Mouse (Mus musculus) hindbrain, embryonic 12.5 days (tissue): ENCODE results near the gene Gm17332. TPM values are rescaled to one million over a fixed set of nuclear protein-coding genes. Genes with fewer than 3 reads are reported as not detected.
A peak's percentile ranks its signal among the peaks of the same experiment; 100 is the strongest.
"Not testable (repeated sequence)": the region's sequence is repeated elsewhere in the genome, so short reads cannot be mapped to it uniquely, and the experiment has no call there.

ENCODE experiments used
- ATAC-seq: fragments of 200-750 bp; cut with Nextera tagmentation; 2 replicates; pipeline ENCODE4 v1.8.0; 2017; ENCODE audit warnings: moderate TSS enrichment; ENCODE audit not compliant: low FRiP score
- H3K27ac ChIP-seq: fragments of 300-500 bp; sonication (generic); 2 replicates; pipeline ENCODE4 v1.5.1; 2016; ENCODE audit warnings: mild to moderate bottlenecking
- H3K27me3 ChIP-seq: fragments of 300-500 bp; sonication (generic); 2 replicates; pipeline ENCODE4 v1.6.1; 2016; ENCODE audit warnings: mild to moderate bottlenecking
- H3K36me3 ChIP-seq: fragments of 300-500 bp; sonication (generic); 2 replicates; pipeline ENCODE4 v1.6.1; 2016; ENCODE audit warnings: mild to moderate bottlenecking
- H3K4me1 ChIP-seq: fragments of 300-500 bp; sonication (generic); 2 replicates; pipeline ENCODE4 v1.6.1; 2016
- H3K4me2 ChIP-seq: fragments of 300-500 bp; sonication (generic); replicated peaks from 2 replicates; pipeline ENCODE4 v1.6.1; 2016; ENCODE audit warnings: mild to moderate bottlenecking
- H3K4me3 ChIP-seq: fragments of 300-500 bp; sonication (generic); 2 replicates; pipeline ENCODE4 v1.5.1; 2016; ENCODE audit warnings: mild to moderate bottlenecking
- H3K9ac ChIP-seq: fragments of 300-500 bp; sonication (generic); 2 replicates; pipeline ENCODE4 v1.6.1; 2016; ENCODE audit warnings: mild to moderate bottlenecking, moderate library complexity
- H3K9me3 ChIP-seq: fragments of 300-500 bp; sonication (generic); replicated peaks from 2 replicates; pipeline ENCODE4 v1.6.1; 2016; ENCODE audit warnings: mild to moderate bottlenecking
- WGBS: fragments of 180-500 bp; shearing (Covaris S2); methylation state at CpG from one replicate; pipeline ENCODE4 v1.1.7; 2016; 5-methylcytosine and 5-hydroxymethylcytosine counted together
- polyA plus RNA-seq: library from polyadenylated mRNA; unstranded; fragments of >200 nt; fragmentation: Nextera tagmentation; extraction: Ambion mirVana; gene quantifications from 2 replicates; pipeline ENCODE4 v1.2.1, GENCODE M21; 2016

Gene Gm17332
- not detected in 2 replicates for polyA plus RNA-seq

DNA sequence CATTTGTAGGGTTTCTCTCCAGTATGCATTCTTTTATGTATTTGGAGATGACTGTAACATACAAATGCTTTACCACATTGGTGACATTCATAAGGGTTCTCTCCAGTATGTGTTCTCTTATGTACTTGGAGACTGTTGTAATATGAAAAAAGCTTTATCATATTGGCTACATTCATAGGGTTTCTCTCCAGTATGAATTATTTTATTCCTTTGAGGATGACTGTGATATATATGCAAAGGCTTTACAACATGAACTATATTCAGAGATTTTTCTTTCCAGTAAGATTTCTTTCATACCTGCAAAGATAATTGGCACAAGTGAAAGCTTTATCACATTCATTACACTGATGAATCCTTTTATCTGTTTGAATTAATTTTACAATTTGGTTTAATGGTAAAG, at the start of gene Gm17332:
TSS of gene Gm17332 (minus strand) at position 101 of the 400 bp plus-strand sequence.
- ATAC-seq = no peak
- no peak within 1 kb of the TSS for H3K4me3 ChIP-seq
- H3K9ac ChIP-seq = no peak within 1 kb of the TSS
- no peaks in the 10 kb centered on the region for H3K4me1 ChIP-seq
- no peaks in the 10 kb centered on the region for H3K36me3 ChIP-seq
- H3K4me2 ChIP-seq = no peak within 1 kb of the TSS
- peaks cover 5% of the 10 kb centered on the region; the same call in 1 of the 2 replicates for H3K9me3 ChIP-seq
- no peak within 1 kb of the TSS for H3K27ac ChIP-seq
- no peaks in the 10 kb centered on the region for H3K27me3 ChIP-seq

DNA sequence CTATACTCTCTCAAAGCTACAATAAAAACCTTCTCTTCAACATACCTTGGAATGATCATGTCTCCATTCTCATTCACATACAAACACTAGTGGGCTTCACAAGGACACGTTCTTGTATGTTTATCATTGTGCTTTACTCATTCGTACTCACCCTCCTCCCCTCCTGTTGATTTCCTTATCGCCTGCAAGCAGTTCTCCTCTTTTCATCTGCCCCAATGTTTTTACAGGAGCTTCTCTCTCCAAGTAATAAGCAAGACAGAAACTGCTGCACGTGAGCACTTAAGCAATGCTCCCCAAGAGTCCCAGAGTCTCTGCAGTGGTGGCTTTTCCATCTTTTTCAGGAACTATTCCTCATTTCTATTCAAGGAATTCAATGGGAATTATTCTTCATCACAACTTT, 47.7 kb upstream of the Gm17332 start:
- no peaks in the 10 kb centered on the region for H3K27me3 ChIP-seq
- H3K4me3 ChIP-seq = no peak overlapping the region
- H3K27ac ChIP-seq = no peak overlapping the region
- no peak overlapping the region for H3K9ac ChIP-seq
- no peaks in the 10 kb centered on the region for H3K36me3 ChIP-seq
- 71% methylated on average over 4 of the region's 4 CpGs for WGBS
- ATAC-seq = no peak
- H3K4me1 ChIP-seq = no peaks in the 10 kb centered on the region
- no peaks in the 10 kb centered on the region for H3K9me3 ChIP-seq
- no peak overlapping the region for H3K4me2 ChIP-seq

DNA sequence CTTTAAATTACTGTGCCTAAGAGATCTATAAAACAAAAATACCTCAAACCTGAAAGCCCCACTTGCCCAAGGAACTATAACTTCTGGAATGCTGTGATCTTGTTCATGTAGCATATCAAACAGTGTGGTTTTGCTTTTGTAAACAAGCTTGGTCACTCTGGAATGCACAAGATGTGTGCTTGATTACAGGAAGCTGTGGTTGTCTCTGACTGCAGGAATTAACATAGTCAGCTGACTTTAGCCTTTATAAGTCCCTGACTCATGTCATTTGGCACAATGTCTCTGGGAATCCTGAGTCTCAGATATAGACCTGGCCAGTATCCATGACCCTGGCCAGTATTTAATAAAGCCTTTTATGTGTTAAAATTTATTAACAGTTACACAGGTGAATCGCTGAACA, 43.1 kb upstream of the Gm17332 start:
- Histone ChIP-seq H3K9me3 (no peaks in the 10 kb centered on the region), H3K4me1 (no peaks in the 10 kb centered on the region), H3K36me3 (no peaks in the 10 kb centered on the region), H3K4me2 (no peak overlapping the region), H3K27me3 (no peaks in the 10 kb centered on the region), H3K27ac (no peak overlapping the region), H3K4me3 (no peak overlapping the region), H3K9ac (no peak overlapping the region)
- no peak for ATAC-seq
- 94% methylated on average over 1 of the region's 1 CpGs for WGBS

DNA sequence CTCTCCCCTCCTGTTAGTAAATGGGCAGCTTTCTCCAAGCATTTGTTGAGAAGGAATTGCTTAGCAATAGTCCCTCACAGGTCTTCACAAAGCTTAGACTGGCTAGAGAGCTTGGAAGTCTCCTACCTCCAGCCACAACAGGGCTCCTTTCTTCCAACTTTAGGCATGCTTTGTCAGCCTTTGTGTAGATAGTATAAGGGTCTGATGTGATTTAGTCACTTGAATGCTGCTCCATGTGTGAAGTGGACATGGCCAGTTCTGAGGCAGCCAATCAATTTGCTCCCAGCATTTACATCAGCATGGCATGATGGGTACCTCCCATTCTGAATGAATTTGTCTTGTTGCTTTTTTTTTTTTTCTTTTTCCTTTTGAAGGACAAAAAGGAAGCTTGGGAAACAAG, 35.7 kb upstream of the Gm17332 start:
- H3K9me3 ChIP-seq = no peaks in the 10 kb centered on the region
- no peak overlapping the region for H3K9ac ChIP-seq
- H3K4me1 ChIP-seq = no peaks in the 10 kb centered on the region
- H3K4me3 ChIP-seq = no peak overlapping the region
- no peak overlapping the region for H3K4me2 ChIP-seq
- ATAC-seq = peak; percentile 60
- no peak overlapping the region for H3K27ac ChIP-seq
- H3K27me3 ChIP-seq = no peaks in the 10 kb centered on the region
- no peaks in the 10 kb centered on the region for H3K36me3 ChIP-seq

DNA sequence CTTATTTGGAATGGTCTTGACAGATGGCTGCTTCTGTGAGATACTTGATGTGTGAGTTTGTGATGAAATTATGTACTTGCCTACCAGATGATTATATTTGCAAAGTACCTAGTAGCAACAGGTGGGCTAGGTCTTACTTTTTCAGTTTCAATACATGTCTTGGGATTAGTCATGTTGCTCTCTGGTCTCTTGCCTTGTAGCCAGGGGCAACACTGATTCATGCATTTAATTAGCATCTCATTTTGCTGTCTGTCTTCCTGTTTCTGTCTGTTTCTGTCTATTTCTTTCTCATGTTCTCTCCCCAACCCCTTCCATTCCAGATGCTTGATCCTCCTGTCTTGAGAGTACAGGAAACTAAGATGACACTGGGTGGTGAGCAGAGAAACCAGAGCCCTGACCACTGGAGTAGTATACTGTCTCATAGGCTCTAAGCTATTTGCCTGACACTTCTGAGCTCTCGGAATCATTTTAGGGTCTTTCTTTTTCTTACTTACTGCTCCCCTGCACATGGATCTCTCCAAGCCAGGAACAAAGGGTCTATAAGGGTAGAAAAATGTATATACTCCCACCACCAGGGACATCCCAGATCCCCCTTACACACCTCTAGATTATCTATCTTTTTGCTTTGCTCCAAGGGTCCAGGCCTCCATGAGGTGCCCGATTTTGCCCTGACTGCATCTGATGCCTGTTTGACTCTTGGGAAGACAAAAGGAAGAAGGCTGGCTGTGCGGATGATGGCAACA, 13.5 kb upstream of the Gm17332 start:
- ATAC-seq = 0 out of 2 replicates have a peak, but pooled peaks have one; percentile 40
- no peak overlapping the region for H3K4me2 ChIP-seq
- H3K27ac ChIP-seq = no peak overlapping the region
- H3K4me3 ChIP-seq = no peak overlapping the region
- WGBS = 77% methylated on average over 3 of the region's 3 CpGs
- H3K9ac ChIP-seq = no peak overlapping the region
- H3K9me3 ChIP-seq = no peaks in the 10 kb centered on the region
- 0 out of 2 replicates have a peak, but pooled peaks cover 3% of the 10 kb centered on the region for H3K4me1 ChIP-seq
- H3K36me3 ChIP-seq = no peaks in the 10 kb centered on the region
- H3K27me3 ChIP-seq = no peaks in the 10 kb centered on the region

DNA sequence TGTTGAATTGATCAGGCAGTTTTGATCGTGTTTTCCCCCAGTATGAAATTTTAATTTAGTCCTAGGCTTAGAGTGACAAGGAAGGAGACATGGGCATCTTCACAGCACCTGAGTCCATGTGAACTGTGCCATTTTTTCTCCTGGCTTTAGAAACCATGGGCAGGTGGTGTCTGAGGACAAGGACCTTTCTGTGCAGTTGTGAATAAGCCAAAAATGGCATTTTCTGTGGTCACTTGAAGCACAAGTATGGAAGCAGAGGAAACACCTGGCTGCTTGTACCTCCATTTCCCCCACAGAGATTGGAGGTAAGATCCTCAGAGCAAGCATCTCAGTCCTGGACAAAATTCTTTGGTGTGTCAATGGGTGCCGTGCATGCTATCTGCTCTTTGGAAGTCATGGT, 12.5 kb upstream of the Gm17332 start:
- Histone ChIP-seq H3K4me1 (0 out of 2 replicates have a peak, but pooled peaks cover 3% of the 10 kb centered on the region), H3K4me3 (no peak overlapping the region), H3K27me3 (no peaks in the 10 kb centered on the region), H3K4me2 (no peak overlapping the region), H3K36me3 (no peaks in the 10 kb centered on the region), H3K9ac (no peak overlapping the region), H3K9me3 (no peaks in the 10 kb centered on the region), H3K27ac (no peak overlapping the region)
- ATAC-seq = no peak
- WGBS = 83% methylated on average over 2 of the region's 2 CpGs

DNA sequence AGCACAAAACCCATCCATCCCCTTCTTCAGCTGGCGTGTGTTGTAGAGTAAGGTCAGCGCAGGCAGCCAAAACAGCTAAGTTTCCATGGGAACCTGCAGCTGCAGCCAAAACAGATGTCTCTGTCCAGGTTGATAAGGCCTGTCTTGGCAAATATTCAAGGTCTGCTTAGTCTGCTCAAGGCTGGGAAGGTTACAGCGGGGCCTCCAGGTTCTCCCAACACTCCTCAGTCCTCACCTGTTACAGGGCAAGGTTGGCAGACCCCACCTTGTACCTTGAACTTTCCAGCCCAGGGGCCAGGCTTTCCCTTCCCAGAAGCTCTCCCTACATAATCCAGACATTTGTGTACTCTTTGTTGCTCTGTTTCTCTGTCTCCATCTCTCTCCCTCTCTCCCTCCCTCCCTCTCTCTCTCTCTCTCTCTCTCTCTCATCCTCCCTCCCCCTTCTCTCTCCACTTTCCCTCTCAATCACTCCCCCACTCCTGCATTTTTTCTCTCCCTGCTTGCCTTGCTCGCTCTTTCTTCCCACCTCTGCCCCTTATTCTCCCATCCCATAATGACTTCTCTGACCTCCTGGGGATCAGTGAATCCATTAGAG, 12.1 kb downstream of the Gm17332 start:
- H3K4me1 ChIP-seq = peaks cover 6% of the 10 kb centered on the region
- no peaks in the 10 kb centered on the region for H3K36me3 ChIP-seq
- H3K9me3 ChIP-seq = no peaks in the 10 kb centered on the region
- H3K27ac ChIP-seq = no peak overlapping the region
- no peak overlapping the region for H3K9ac ChIP-seq
- peak overlapping the region; percentile 66 for H3K4me2 ChIP-seq
- 0 out of 2 replicates have a peak, but pooled peaks have one; percentile 17 for ATAC-seq
- 20% methylated on average over 4 of the region's 4 CpGs for WGBS
- H3K27me3 ChIP-seq = no peaks in the 10 kb centered on the region
- H3K4me3 ChIP-seq = peak overlapping the region; percentile 49; the same call in 1 of the 2 replicates

DNA sequence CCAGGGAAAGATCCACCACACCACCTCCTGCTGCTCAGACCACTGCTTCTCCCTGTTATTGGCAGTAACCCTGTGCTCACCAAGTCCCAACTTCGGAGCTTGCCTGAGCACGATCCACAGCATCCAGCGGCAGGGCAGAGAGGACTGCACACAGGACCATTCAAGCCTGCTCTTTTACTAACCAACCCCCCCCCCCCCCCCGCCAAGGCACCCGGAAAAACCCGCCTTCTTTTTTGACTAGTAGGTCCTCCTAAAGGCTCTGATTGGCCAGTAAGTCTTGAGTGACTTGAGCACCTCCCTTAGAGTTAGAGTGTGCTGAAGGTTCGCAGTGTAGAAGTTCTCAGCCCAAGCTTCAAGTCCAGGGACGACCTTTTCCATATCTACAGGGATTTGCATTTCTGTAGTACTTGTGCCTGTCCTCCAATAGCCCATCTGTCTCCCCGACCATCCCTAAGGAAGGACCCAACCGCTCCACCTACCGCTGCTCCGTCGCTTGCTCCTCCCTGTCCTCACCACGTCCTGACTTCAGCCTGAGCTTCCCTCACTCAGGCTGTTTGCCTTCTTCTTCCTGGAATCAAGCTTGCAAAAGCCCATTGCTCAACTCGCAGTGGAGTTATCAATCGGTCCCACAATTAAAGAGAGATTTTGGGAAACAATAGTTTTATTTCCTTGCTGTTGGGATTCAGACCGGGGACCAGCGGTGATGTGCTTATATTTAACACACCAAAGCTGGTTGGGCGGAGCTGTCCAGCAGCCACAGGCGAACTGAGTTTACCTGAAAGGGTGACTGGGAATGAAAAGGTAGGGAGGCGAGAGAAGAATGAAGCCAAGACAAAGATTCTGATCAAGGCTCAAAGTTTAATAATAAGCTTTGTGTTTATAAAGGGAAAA, 12.9 kb downstream of the Gm17332 start:
- Histone ChIP-seq H3K27ac (no peak overlapping the region), H3K4me2 (peak overlapping the region; percentile 66), H3K36me3 (no peaks in the 10 kb centered on the region), H3K27me3 (no peaks in the 10 kb centered on the region), H3K9ac (0 out of 2 replicates have a peak overlapping the region, but pooled peaks have one; percentile 2), H3K9me3 (no peaks in the 10 kb centered on the region), H3K4me1 (peaks cover 6% of the 10 kb centered on the region), H3K4me3 (peak overlapping the region; percentile 49)
- 2% methylated on average over 21 of the region's 21 CpGs for WGBS
- ATAC-seq = peak; percentile 93

DNA sequence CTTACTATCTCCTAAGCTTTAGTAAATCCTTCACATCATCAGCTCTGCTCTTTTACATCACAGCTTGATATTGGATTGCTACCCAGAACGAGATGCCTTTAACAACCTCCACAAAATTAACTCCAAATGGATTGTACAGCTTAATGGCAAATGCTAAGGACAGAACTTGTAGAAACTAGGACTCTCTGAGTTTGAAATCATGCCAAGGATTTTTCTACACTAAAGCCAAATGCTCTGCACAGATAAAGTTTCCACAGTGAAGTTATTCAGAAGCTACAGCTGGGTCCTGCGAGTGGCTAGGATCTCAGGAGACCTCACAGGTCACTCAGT, 13.5 kb downstream of the Gm17332 start:
- no peak for ATAC-seq
- peak overlapping the region; percentile 49 for H3K4me3 ChIP-seq
- 52% methylated on average over 2 of the region's 2 CpGs for WGBS
- no peak overlapping the region for H3K27ac ChIP-seq
- H3K4me1 ChIP-seq = peaks cover 6% of the 10 kb centered on the region
- H3K9ac ChIP-seq = no peak overlapping the region
- H3K9me3 ChIP-seq = no peaks in the 10 kb centered on the region
- H3K4me2 ChIP-seq = peak overlapping the region; percentile 66
- no peaks in the 10 kb centered on the region for H3K27me3 ChIP-seq
- H3K36me3 ChIP-seq = no peaks in the 10 kb centered on the region

DNA sequence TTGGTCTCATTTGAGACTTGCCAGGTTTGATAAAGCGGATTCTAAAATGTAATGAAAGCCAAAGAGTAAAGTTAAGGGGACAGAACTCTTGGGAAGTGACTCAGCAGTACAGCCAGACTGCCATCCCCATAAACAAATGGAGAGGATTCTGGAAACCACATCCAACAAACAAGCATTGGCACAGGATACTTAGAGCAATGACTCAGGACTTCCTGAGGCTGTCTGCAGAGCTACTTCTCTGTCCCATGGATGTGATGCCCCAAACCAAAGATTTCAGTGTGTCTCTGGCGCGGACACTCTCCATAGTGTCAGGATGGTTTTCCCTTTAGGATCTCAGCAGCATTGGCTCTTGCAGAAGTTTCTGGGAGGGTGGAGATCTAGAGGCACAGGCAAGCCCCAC, 25.2 kb downstream of the Gm17332 start:
- H3K9me3 ChIP-seq = no peaks in the 10 kb centered on the region
- ATAC-seq = no peak
- H3K4me1 ChIP-seq = no peaks in the 10 kb centered on the region
- no peak overlapping the region for H3K4me2 ChIP-seq
- 93% methylated on average over 3 of the region's 3 CpGs for WGBS
- no peaks in the 10 kb centered on the region for H3K36me3 ChIP-seq
- no peak overlapping the region for H3K9ac ChIP-seq
- no peak overlapping the region for H3K4me3 ChIP-seq
- no peaks in the 10 kb centered on the region for H3K27me3 ChIP-seq
- no peak overlapping the region for H3K27ac ChIP-seq

DNA sequence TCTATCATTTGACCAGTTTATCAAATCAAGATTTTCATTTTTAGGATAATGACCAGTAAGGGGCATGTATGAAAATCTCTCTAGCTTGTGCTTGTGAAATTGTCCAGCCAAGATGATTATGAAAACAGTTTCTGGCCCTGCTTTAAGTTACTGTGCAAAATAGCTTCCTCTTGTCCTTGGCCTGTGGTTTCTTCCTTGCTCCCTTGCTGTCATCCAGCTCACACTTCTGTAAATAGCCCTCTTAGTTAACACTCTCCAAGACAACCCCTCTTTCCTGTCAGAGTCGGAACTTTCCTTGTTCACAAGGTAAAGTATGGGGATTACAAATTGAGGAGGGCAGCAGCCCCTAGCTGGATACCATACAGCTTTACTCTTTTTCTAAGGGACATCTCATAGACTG, 43.9 kb downstream of the Gm17332 start:
- not testable (repeated sequence) for ATAC-seq, H3K27ac ChIP-seq, H3K36me3 ChIP-seq, H3K9me3 ChIP-seq, H3K4me1 ChIP-seq, H3K4me2 ChIP-seq, H3K27me3 ChIP-seq, H3K9ac ChIP-seq, H3K4me3 ChIP-seq
- 59% methylated on average over 1 of the region's 1 CpGs for WGBS

DNA sequence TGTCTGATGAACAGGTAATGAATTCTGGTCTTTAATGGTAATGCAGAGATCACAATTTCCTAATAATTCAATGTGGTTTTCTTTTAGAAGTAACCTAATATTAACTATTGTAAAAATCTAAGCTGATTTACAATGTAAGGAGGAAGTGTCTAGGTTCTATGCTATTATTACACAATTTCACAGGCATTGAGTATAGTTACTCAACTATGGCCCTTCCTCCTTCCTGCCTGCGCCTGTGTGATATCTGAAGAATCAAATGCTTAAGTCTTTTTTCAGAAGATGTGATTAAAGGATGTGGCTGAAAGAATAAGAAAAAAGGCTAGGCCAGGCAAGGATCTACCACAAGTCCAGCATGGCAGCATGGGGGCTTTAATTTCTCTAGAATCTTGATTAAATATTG, 47.4 kb downstream of the Gm17332 start:
- not testable (repeated sequence) for H3K36me3 ChIP-seq, ATAC-seq

More for the DNA sequence above, 47.4 kb downstream of the Gm17332 start:
- H3K9me3 ChIP-seq, H3K27me3 ChIP-seq, H3K4me2 ChIP-seq, H3K27ac ChIP-seq, H3K9ac ChIP-seq, H3K4me1 ChIP-seq, H3K4me3 ChIP-seq: not testable (repeated sequence)
- WGBS = 100% methylated on average over 1 of the region's 1 CpGs
